Mouse (Mus musculus) ES-Bruce4 (cell line): ENCODE data around the gene Cfdp1. TPM values are rescaled to one million over a fixed set of nuclear protein-coding genes. Genes with fewer than 3 reads are reported as not detected.
A peak's percentile ranks its signal among the peaks of the same experiment; 100 is the strongest.

ENCODE experiments used
- H3K27ac ChIP-seq: 2 replicates; pipeline ENCODE4 v1.5.1; 2012; ENCODE audit warnings: low read length, inconsistent platforms; ENCODE audit not compliant: insufficient read depth
- H3K27me3 ChIP-seq: 2 replicates; pipeline ENCODE4 v1.6.1; 2012; ENCODE audit warnings: mild to moderate bottlenecking, low read length, inconsistent platforms; ENCODE audit not compliant: control insufficient read depth, poor library complexity, insufficient read depth, severe bottlenecking
- H3K36me3 ChIP-seq: 2 replicates; pipeline ENCODE4 v1.6.1; 2012; ENCODE audit warnings: inconsistent platforms, mild to moderate bottlenecking, low read length, moderate library complexity; ENCODE audit not compliant: control insufficient read depth, poor library complexity, insufficient read depth, severe bottlenecking
- H3K4me1 ChIP-seq: one replicate; pipeline ENCODE4 v1.8.1; 2011; ENCODE audit warnings: low read length; ENCODE audit not compliant: control insufficient read depth, insufficient read depth
- H3K4me3 ChIP-seq: 2 replicates; pipeline ENCODE4 v1.5.1; 2011; ENCODE audit warnings: low read depth, mild to moderate bottlenecking, low read length
- H3K9ac ChIP-seq: 2 replicates; pipeline ENCODE4 v1.6.1; 2012; ENCODE audit warnings: low read depth, mild to moderate bottlenecking, inconsistent platforms; ENCODE audit not compliant: poor library complexity, severe bottlenecking
- H3K9me3 ChIP-seq: replicated peaks from 2 replicates; pipeline ENCODE4 v1.6.1; 2012; ENCODE audit warnings: mild to moderate bottlenecking, low read length, inconsistent platforms; ENCODE audit not compliant: control insufficient read depth, poor library complexity, insufficient read depth, severe bottlenecking
- CTCF ChIP-seq: IDR thresholded peaks from one replicate; pipeline ENCODE4 v1.8.1; 2011; ENCODE audit warnings: low read depth, low read length
- EP300 ChIP-seq: IDR thresholded peaks from 2 replicates; pipeline ENCODE4 v1.6.1; 2011; ENCODE audit warnings: low read depth, low read length; ENCODE audit not compliant: insufficient read depth
- POLR2A ChIP-seq: IDR thresholded peaks from one replicate; pipeline ENCODE4 v1.8.1; 2011; ENCODE audit warnings: low read length; ENCODE audit not compliant: insufficient read depth
- polyA plus RNA-seq: library from polyadenylated mRNA; stranded (reverse); fragments of >200 nt; gene quantifications from 2 replicates; pipeline ENCODE4 v1.2.4, GENCODE M21; 2011; ENCODE audit warnings: low read depth; ENCODE audit not compliant: missing spikeins, insufficient read depth, insufficient read length

The Cfdp1 gene
- polyA plus RNA-seq, 1 experiment = 265 TPM

GRCm38 (mm10) chr8:111802256-111802655 lies 51.8 kb downstream of the Cfdp1 start:
- H3K27ac ChIP-seq = peak overlapping the region; percentile 6; the same call in 1 of the 2 replicates
- TF ChIP-seq POLR2A = no peak
- no peak for TF ChIP-seq CTCF
- TF ChIP-seq EP300 = no peak
- H3K36me3 ChIP-seq = peaks cover 17% of the 10 kb centered on the region
- peaks cover 13% of the 10 kb centered on the region for H3K4me1 ChIP-seq
- no peaks in the 10 kb centered on the region for H3K27me3 ChIP-seq
- no peak overlapping the region for H3K4me3 ChIP-seq
- no peak overlapping the region for H3K9ac ChIP-seq
- H3K9me3 ChIP-seq = no peaks in the 10 kb centered on the region

- no peak for TF ChIP-seq POLR2A
- no peak for TF ChIP-seq EP300
- TF ChIP-seq CTCF = no peak
- Histone ChIP-seq H3K9ac (no peak overlapping the region), H3K4me3 (no peak overlapping the region), H3K27ac (no peak overlapping the region), H3K27me3 (no peaks in the 10 kb centered on the region), H3K4me1 (peaks cover 13% of the 10 kb centered on the region), H3K9me3 (no peaks in the 10 kb centered on the region), H3K36me3 (peaks cover 13% of the 10 kb centered on the region)
These were observed 52.6 kb downstream of the Cfdp1 start for GRCm38 (mm10) chr8:111801456-111801855.

GRCm38 (mm10) chr8:111796528-111796927 lies 57.6 kb downstream of the Cfdp1 start:
- no peak for TF ChIP-seq EP300
- Histone ChIP-seq H3K27ac (no peak overlapping the region), H3K4me3 (no peak overlapping the region), H3K9me3 (no peaks in the 10 kb centered on the region), H3K27me3 (no peaks in the 10 kb centered on the region), H3K36me3 (peaks cover 6% of the 10 kb centered on the region), H3K9ac (no peak overlapping the region), H3K4me1 (peaks cover 6% of the 10 kb centered on the region)

- Histone ChIP-seq H3K9me3 (no peaks in the 10 kb centered on the region), H3K27ac (no peak overlapping the region), H3K27me3 (no peaks in the 10 kb centered on the region), H3K9ac (no peak overlapping the region), H3K4me1 (peaks cover 10% of the 10 kb centered on the region), H3K36me3 (peaks cover 3% of the 10 kb centered on the region), H3K4me3 (no peak overlapping the region)
- TF ChIP-seq CTCF (no peak), EP300 (no peak), POLR2A (no peak)
These were observed 60.7 kb downstream of the Cfdp1 start for GRCm38 (mm10) chr8:111793324-111793917.

GRCm38 (mm10) chr8:111789639-111790038 lies 64.5 kb downstream of the Cfdp1 start:
- Histone ChIP-seq H3K9ac (no peak overlapping the region), H3K27ac (peak overlapping the region; percentile 96), H3K27me3 (no peaks in the 10 kb centered on the region), H3K9me3 (no peaks in the 10 kb centered on the region), H3K4me3 (no peak overlapping the region), H3K36me3 (0 out of 2 replicates have a peak, but pooled peaks cover 2% of the 10 kb centered on the region), H3K4me1 (peaks cover 16% of the 10 kb centered on the region)
- no peak for TF ChIP-seq CTCF
- TF ChIP-seq EP300 = peak; percentile 26; the same call in 1 of the 2 replicates
- no peak for TF ChIP-seq POLR2A

- Histone ChIP-seq H3K27me3 (no peaks in the 10 kb centered on the region), H3K9ac (peak overlapping the region; percentile 19), H3K4me1 (peaks cover 16% of the 10 kb centered on the region), H3K27ac (peak overlapping the region; percentile 96), H3K36me3 (0 out of 2 replicates have a peak, but pooled peaks cover 4% of the 10 kb centered on the region), H3K4me3 (no peak overlapping the region), H3K9me3 (no peaks in the 10 kb centered on the region)
- no peak for TF ChIP-seq CTCF
- TF ChIP-seq EP300 = no peak
- TF ChIP-seq POLR2A = no peak
These were observed 64.9 kb downstream of the Cfdp1 start for GRCm38 (mm10) chr8:111789200-111789599.
